Mouse (Mus musculus) gastrocnemius, postnatal 14 days (tissue): ENCODE results near the gene Aen. TPM values are rescaled to one million over a fixed set of nuclear protein-coding genes. Genes with fewer than 3 reads are reported as not detected.
A peak's percentile ranks its signal among the peaks of the same experiment; 100 is the strongest.

Source experiments
- DNase-seq: peaks from one replicate; pipeline ENCODE4 v3.0.0; 2021; ENCODE audit warnings: mixed read lengths
- intact Hi-C: fragments of 180-260 bp; cut with DNase I; formaldehyde crosslinking; loops from one replicate; pipeline ENCODE4 v1.15.1; 2025; ENCODE audit warnings: low total_unique reads
- total RNA-seq, 2 experiments: library from RNA; stranded (reverse); gene quantifications; 2 replicates each; pipeline ENCODE4 v1.2.3; 2021

Aen gene
- total RNA-seq, 2 experiments from 2014 or later, result 23.2 to 27.5 TPM

GRCm38 (mm10) chr7:78886496-78886895 is 9.2 kb upstream of the Aen start:
- no peak for DNase-seq
- intact Hi-C loops, result no loop called here

GRCm38 (mm10) chr7:78887431-78887842 is 8.2 kb upstream of the Aen start:
- no peak for DNase-seq
- intact Hi-C loops, result no loop called here

- peak; percentile 77 for DNase-seq
- intact Hi-C loops, result loop anchor here (2.0 to 5.0 kb wide), 2 partner anchors 38 to 98 kb away; no protein-coding TSS in a partner anchor
Measured at GRCm38 (mm10) chr7:78890641-78891040, 5.0 kb upstream of the Aen start.

- intact Hi-C loops, result loop anchor here (5.0 kb wide), 1 partner anchor 42 kb away; no protein-coding TSS in a partner anchor
Measured at GRCm38 (mm10) chr7:78893917-78894316, 1.7 kb upstream of the Aen start.

GRCm38 (mm10) chr7:78895021-78895652 is 517 bp upstream of the Aen start:
- DNase-seq, result no peak
- intact Hi-C loops, result no loop called here

More at GRCm38 (mm10) chr7:78893917-78894316, 1.7 kb upstream of the Aen start:
- DNase-seq, result no peak

GRCm38 (mm10) chr7:78897567-78897966 is 1.9 kb downstream of the Aen start:
- intact Hi-C loops, result no loop called here
- DNase-seq, result no peak

- no peak for DNase-seq
- intact Hi-C loops, result no loop called here
Measured at GRCm38 (mm10) chr7:78903174-78903870, 7.7 kb downstream of the Aen start.

GRCm38 (mm10) chr7:78904175-78904574 is 8.5 kb downstream of the Aen start:
- no peak for DNase-seq
- intact Hi-C loops, result no loop called here

GRCm38 (mm10) chr7:78909026-78909425 is 13.4 kb downstream of the Aen start:
- intact Hi-C loops, result no loop called here
- no peak for DNase-seq

- intact Hi-C loops, result no loop called here
- DNase-seq, result no peak
Measured at GRCm38 (mm10) chr7:78910336-78911098, 14.9 kb downstream of the Aen start.

- no peak for DNase-seq
- intact Hi-C loops, result no loop called here
Measured at GRCm38 (mm10) chr7:78911209-78911608, 15.6 kb downstream of the Aen start.

GRCm38 (mm10) chr7:78912253-78912973 is 16.8 kb downstream of the Aen start:
- no peak for DNase-seq
- intact Hi-C loops, result no loop called here

- intact Hi-C loops, result no loop called here
- no peak for DNase-seq
Measured at GRCm38 (mm10) chr7:78912974-78913474, 17.4 kb downstream of the Aen start, which contains the start of gene Isg20. Isg20 (plus strand) TSS chr7:78913424.

GRCm38 (mm10) chr7:78913649-78914544 is 18.2 kb downstream of the Aen start:
- intact Hi-C loops, result no loop called here
- DNase-seq, result no peak

- no peak for DNase-seq
- intact Hi-C loops, result no loop called here
Measured at GRCm38 (mm10) chr7:78914545-78914845, 18.8 kb downstream of the Aen start.

- no peak for DNase-seq
- intact Hi-C loops, result no loop called here
Measured at GRCm38 (mm10) chr7:78914896-78915510, 19.3 kb downstream of the Aen start.

- DNase-seq, result no peak
- intact Hi-C loops, result no loop called here
Measured at GRCm38 (mm10) chr7:78918686-78919085, 23.0 kb downstream of the Aen start.

- no peak for DNase-seq
- intact Hi-C loops, result loop anchor here (10.0 kb wide), 1 partner anchor 312 kb away; no protein-coding TSS in a partner anchor
Measured at GRCm38 (mm10) chr7:78922506-78922905, 26.9 kb downstream of the Aen start.
